Mouse (Mus musculus): ENCODE data around the gene Ssr4.
A peak's percentile ranks its signal among the peaks of the same experiment; 100 is the strongest.
"Not testable (repeated sequence)": the region's sequence is repeated elsewhere in the genome, so short reads cannot be mapped to it uniquely, and the experiment has no call there.

Gene Ssr4

GRCm38 (mm10) chrX:73786364-73787224, at the start of gene Ssr4, which contains the start of gene Idh3g:
TSS of gene Ssr4 (plus strand) at chrX:73787028.
TSS of gene Idh3g (minus strand) at chrX:73786897.
- DNase-seq: peak; percentile 93 to 94

- DNase-seq: peak; percentile 28 to 35
Observed at GRCm38 (mm10) chrX:73738155-73738554, 48.7 kb upstream of the Ssr4 start.

GRCm38 (mm10) chrX:73739151-73739550, 47.7 kb upstream of the Ssr4 start:
- no peak for DNase-seq

- DNase-seq: not testable (repeated sequence)
Observed at GRCm38 (mm10) chrX:73739841-73740240, 47.0 kb upstream of the Ssr4 start.

GRCm38 (mm10) chrX:73744774-73745481, 41.9 kb upstream of the Ssr4 start:
- DNase-seq: no peak

- DNase-seq: no peak
Observed at GRCm38 (mm10) chrX:73748977-73749376, 37.9 kb upstream of the Ssr4 start.

GRCm38 (mm10) chrX:73756334-73757140, 30.3 kb upstream of the Ssr4 start, which contains the start of gene Plxnb3:
TSS of gene Plxnb3 (plus strand) at chrX:73757090.
- DNase-seq: no peak

- DNase-seq: no peak
Observed at GRCm38 (mm10) chrX:73758611-73759290, 28.1 kb upstream of the Ssr4 start.

GRCm38 (mm10) chrX:73765311-73765710, 21.5 kb upstream of the Ssr4 start:
- DNase-seq: no peak

- peak; percentile 44 to 46 for DNase-seq
Observed at GRCm38 (mm10) chrX:73767267-73767666, 19.6 kb upstream of the Ssr4 start.

- peak; percentile 44 to 46 for DNase-seq
Observed at GRCm38 (mm10) chrX:73774168-73774760, 12.6 kb upstream of the Ssr4 start, which contains the start of gene Srpk3. TSS of gene Srpk3 (plus strand) at chrX:73774405.

GRCm38 (mm10) chrX:73774802-73775483, 11.9 kb upstream of the Ssr4 start:
- DNase-seq: no peak

- DNase-seq: no peak
Observed at GRCm38 (mm10) chrX:73782227-73782626, 4.6 kb upstream of the Ssr4 start.

GRCm38 (mm10) chrX:73785666-73786065, 1.2 kb upstream of the Ssr4 start:
- no peak for DNase-seq

- DNase-seq: no peak
Observed at GRCm38 (mm10) chrX:73787225-73787558, 364 bp downstream of the Ssr4 start.

- DNase-seq: no peak
Observed at GRCm38 (mm10) chrX:73788501-73788900, 1.7 kb downstream of the Ssr4 start.

GRCm38 (mm10) chrX:73793039-73793438, 6.2 kb downstream of the Ssr4 start:
- no peak for DNase-seq

GRCm38 (mm10) chrX:73793505-73793904, 6.7 kb downstream of the Ssr4 start:
- DNase-seq: no peak

- DNase-seq: no peak
Observed at GRCm38 (mm10) chrX:73797511-73797910, 10.7 kb downstream of the Ssr4 start.

- DNase-seq: peak; percentile 83 to 85
Observed at GRCm38 (mm10) chrX:73798502-73798901, 11.7 kb downstream of the Ssr4 start.

GRCm38 (mm10) chrX:73805814-73806213, 19.0 kb downstream of the Ssr4 start:
- DNase-seq: no peak
